Mouse (Mus musculus): ENCODE results near the gene 2610528J11Rik.
"Not testable (repeated sequence)": the region's sequence is repeated elsewhere in the genome, so short reads cannot be mapped to it uniquely, and the experiment has no call there.

The 2610528J11Rik gene

DNA sequence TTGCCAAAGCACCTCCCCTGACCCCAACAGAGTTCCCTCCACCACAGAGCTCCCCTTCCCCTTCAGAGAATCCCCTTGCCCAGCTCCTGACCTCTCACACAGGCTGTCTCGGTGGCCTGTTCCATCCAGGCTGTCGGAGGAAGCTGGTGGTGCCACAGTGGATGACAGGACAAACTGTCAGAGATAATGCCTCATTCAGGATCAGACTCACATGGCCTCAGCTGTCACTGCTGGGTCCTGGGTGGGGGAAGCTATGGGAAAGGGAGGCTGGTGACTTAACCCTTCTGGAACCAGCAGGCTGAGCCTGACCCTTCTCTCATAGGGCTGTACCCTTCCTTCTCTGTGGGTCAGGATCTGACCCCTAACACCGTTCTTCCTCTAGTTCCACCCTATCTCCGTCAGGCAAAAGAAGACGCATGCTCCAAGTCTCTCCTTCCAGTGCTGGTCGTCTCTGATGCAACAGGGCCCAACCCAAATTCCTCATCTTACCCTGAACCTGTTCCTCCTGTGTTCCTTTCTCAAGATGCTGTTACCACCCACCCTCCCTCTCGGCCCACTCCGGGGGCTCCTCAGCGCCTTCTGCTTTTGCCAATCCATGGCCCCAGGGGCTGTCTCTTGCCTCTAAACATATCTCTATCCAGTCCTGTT lies 15.8 kb downstream of the 2610528J11Rik start:
- DNase-seq (ENCODE audit: low spot score), result no peak

DNA sequence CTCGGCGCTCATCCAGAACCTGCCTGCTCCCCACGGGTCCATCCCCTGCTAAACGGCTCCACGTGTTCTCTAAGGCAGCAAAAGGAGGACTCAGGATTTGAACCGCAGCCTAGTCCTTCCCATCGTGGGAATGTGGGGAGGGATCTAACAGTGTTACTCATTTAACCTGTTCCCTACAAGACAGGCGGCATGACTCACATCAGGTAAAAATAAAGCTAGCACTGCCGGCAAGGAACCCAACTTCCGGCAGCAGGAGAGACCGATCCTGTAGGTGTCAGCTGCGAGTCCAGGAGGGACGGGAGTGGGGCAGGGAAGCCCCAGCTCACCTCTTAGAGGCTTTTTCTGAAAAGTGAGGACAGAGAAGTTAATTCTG lies 16.3 kb downstream of the 2610528J11Rik start:
- no peak for DNase-seq (ENCODE audit: low spot score)

- DNase-seq (ENCODE audit: low spot score), result peak; percentile 65
Measured at GRCm38 (mm10) chr4:118543592-118544260, 16.9 kb downstream of the 2610528J11Rik start, which contains the start of gene Tmem125. Gene Tmem125, minus strand, starts transcription at chr4:118544044.

DNA sequence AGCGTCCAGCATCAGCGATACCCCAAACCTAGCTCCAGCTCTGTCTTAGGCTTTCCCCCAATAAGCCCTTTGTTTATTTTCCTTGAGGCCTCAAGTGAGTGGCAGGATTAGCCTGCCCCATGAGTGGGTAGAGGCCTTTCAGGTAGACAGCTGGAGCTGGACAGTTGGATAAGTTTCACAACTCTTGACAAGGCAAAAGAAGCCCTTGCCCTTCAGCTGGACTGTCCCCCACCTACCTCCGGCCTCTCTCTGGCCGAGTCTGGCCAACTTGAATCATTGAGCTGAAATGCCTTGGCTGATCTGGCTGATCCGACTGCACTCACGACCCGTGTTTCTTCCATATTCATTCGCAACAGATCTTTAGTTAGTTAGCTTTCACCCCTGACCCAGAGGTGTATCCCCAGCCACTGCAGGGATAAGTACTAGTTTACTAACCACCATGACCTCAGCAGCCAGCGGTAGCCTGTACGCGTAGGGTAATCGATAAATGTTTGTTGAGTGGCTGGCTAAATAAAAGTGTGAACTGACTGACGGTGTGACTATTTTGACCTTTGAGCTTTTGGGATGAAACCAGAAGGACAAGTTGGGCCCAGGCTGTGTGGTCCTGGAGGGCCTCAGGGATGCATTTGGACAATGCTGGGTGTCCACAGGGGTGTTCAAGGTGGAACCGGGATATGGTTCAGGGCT lies 17.8 kb downstream of the 2610528J11Rik start:
- no peak for DNase-seq (ENCODE audit: low spot score)

GRCm38 (mm10) chr4:118547424-118548129 lies 20.8 kb downstream of the 2610528J11Rik start:
- DNase-seq (ENCODE audit: low spot score), result peak; percentile 80

DNA sequence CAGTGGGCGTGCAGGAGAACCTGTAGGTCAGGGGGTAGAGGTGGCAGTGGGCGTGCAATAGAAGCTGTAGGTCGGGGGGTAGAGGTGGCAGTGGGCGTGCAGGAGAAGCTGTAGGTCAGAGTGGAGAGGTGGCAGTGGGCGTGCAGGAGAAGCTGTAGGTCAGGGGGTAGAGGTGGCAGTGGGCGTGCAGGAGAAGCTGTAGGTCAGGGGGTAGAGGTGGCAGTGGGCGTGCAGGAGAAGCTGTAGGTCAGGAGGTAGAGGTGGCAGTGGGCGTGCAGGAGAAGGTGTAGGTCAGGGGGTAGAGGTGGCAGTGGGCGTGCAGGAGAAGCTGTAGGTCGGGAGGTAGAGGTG lies 21.3 kb downstream of the 2610528J11Rik start:
- DNase-seq (ENCODE audit: low spot score), result not testable (repeated sequence)

- DNase-seq (ENCODE audit: low spot score), result no peak
Measured at GRCm38 (mm10) chr4:118553039-118553649, 26.3 kb downstream of the 2610528J11Rik start.

DNA sequence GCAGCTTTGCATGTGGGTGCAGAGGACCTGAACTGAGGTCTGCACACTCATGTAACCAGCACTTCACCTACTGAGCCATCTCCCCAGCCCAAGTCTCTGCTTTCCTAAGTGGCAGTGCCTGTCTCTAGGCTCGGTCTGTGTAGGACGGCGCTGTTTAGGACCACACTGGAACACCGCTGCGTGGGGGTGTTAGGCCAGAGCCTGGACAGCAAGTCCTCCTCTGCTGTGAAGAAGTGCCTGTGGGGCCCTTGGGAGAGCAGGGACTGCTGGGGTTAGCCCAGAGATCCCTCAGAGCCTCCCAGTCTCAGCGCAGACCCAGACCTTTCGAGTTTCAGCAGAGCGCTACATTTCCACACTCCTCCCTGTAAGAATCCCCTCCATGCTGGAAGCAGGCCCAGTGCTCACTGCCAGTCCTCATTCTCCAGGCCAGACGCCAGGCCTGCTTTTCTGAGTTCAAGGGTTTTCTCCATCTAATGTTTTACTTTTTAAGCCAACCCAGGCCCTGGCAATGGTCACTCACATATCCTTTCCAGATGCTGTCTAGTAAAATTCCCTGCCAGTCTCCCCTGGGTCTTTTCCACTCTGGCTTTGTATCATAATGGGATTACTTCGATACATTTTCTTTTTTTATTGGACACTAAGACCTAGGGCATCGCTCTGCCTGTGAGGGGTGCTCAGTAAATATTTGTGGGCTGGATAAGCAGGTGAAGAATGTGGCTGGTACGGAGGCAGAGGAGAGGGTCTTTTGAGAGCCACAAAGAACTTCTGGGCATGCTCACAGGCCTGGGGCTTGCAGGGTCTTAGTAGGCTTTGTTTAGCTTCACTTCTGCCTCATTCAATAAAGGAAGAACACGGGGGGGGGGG lies 37.5 kb downstream of the 2610528J11Rik start:
- no peak for DNase-seq (ENCODE audit: low spot score)

- DNase-seq (ENCODE audit: low spot score), result no peak
Measured at GRCm38 (mm10) chr4:118564926-118565279, 38.1 kb downstream of the 2610528J11Rik start.

DNA sequence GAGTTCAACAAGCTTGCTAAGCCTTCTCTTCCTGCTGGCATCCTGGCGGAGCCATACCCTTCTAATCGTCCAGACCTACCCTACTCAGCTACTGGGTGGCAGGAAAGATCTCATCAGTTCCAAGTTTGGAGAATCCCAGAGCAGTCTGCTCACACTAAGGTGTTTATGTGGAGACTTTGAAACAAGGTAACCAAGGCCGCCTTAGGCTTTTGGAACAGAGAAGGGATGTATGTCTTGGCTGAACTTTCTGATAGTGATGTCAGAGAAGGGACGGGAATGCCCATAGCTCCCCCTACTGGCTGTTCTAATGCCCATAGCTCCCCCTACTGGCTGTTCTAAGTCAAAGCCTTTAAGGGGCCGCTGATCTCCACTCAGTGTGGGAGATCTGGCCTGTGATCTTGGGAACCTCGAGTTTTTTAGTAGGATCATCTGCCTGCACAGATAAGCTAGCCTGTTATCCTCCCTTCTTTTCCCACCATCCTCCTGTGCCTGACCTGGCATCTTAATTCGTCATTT lies 39.4 kb downstream of the 2610528J11Rik start:
- DNase-seq (ENCODE audit: low spot score), result no peak

GRCm38 (mm10) chr4:118568709-118569108 lies 41.9 kb downstream of the 2610528J11Rik start:
- no peak for DNase-seq (ENCODE audit: low spot score)

- no peak for DNase-seq (ENCODE audit: low spot score)
Measured at GRCm38 (mm10) chr4:118569320-118569719, 42.5 kb downstream of the 2610528J11Rik start.

DNA sequence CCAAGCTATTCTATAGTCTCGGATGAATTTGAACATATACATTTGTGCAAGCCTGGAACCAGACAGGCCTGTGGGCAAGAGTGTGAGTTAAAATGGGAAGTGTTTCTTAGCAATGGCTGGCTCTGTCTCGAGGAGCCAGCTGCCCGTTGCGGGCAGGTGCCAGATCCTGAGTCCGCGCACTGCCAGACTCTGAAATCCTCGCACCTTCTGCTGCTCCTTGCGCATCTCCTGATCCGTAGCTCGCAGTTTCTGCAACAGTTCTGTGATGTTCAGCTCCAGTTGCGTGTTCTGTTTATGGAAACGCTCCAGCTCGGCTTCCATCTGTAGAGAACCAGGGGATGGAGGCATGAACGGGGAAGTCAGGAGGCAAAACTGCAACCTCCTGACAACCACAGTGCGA lies 44.6 kb downstream of the 2610528J11Rik start:
- no peak for DNase-seq (ENCODE audit: low spot score)

- DNase-seq (ENCODE audit: low spot score), result peak; percentile 25
Measured at GRCm38 (mm10) chr4:118576097-118576496, 49.3 kb downstream of the 2610528J11Rik start.

- no peak for DNase-seq (ENCODE audit: low spot score)
Measured at GRCm38 (mm10) chr4:118579313-118579712, 52.5 kb downstream of the 2610528J11Rik start.

Data from ovary, adult 18-20 months (tissue).